Mouse (Mus musculus) lung, adult 2 months (tissue): ENCODE results near the gene Tmem108. TPM values are rescaled to one million over a fixed set of nuclear protein-coding genes. Genes with fewer than 3 reads are reported as not detected.

Experiments
- DNase-seq: peaks from one replicate; pipeline ENCODE4 v3.0.0; 2022
- H3K4me1 ChIP-seq: fragments of 200-500 bp; 2 replicates; pipeline ENCODE4 v1.6.1; 2011; ENCODE audit warnings: low read length; ENCODE audit not compliant: control insufficient read depth, insufficient read depth
- H3K4me3 ChIP-seq: fragments of 200-500 bp; replicated peaks from 2 replicates; pipeline ENCODE3; 2011; ENCODE audit warnings: low read depth, mild to moderate bottlenecking, control low read depth, low read length; ENCODE audit errors: extremely low read depth
- CTCF ChIP-seq: fragments of 200-500 bp; IDR thresholded peaks from 2 replicates; pipeline ENCODE4 v1.5.1; 2011; ENCODE audit warnings: mild to moderate bottlenecking, low read length, control low read depth; ENCODE audit not compliant: insufficient read depth
- POLR2A ChIP-seq: fragments of 200-500 bp; IDR thresholded peaks from 2 replicates; pipeline ENCODE4 v1.6.1; 2011; ENCODE audit warnings: low read depth, mild to moderate bottlenecking, control low read depth, low read length, borderline replicate concordance; ENCODE audit errors: extremely low read depth
- WGBS: fragments of 180-500 bp; shearing (Covaris S2); methylation state at CpG from one replicate; pipeline ENCODE4 v1.1.7; 2018; 5-methylcytosine and 5-hydroxymethylcytosine counted together
- polyA plus RNA-seq: library from polyadenylated mRNA; depleted of rRNA; stranded (reverse); fragments of >200 nt; gene quantifications from 2 replicates; pipeline ENCODE4 v1.2.3, GENCODE M21; 2012

The Tmem108 gene
- polyA plus RNA-seq, 1 experiment = 9.1 TPM

- WGBS = 69% methylated on average over 11 of the region's 11 CpGs
- TF ChIP-seq CTCF (no peak), POLR2A (no peak)
- DNase-seq = no peak
- Histone ChIP-seq H3K4me1 (no peaks in the 10 kb centered on the region), H3K4me3 (no peak overlapping the region)
These were observed 266.2 kb downstream of the Tmem108 start for GRCm38 (mm10) chr9:103495391-103495790.

GRCm38 (mm10) chr9:103494346-103495020 lies 267.2 kb downstream of the Tmem108 start:
- WGBS = 38% methylated on average over 7 of the region's 7 CpGs

GRCm38 (mm10) chr9:103491985-103492384 lies 269.7 kb downstream of the Tmem108 start:
- 76% methylated on average over 8 of the region's 8 CpGs for WGBS
- Histone ChIP-seq H3K4me3 (no peak overlapping the region), H3K4me1 (no peaks in the 10 kb centered on the region)
- TF ChIP-seq POLR2A (no peak), CTCF (no peak)
- no peak for DNase-seq

More at GRCm38 (mm10) chr9:103494346-103495020, 267.2 kb downstream of the Tmem108 start:
- Histone ChIP-seq H3K4me3 (no peak overlapping the region), H3K4me1 (no peaks in the 10 kb centered on the region)
- peak; percentile 37 for DNase-seq
- TF ChIP-seq POLR2A (no peak), CTCF (peak; percentile 78; the same call in 1 of the 2 replicates)

GRCm38 (mm10) chr9:103490439-103490838 lies 271.2 kb downstream of the Tmem108 start:
- DNase-seq = peak; percentile 76
- 16% methylated on average over 2 of the region's 2 CpGs for WGBS
- H3K4me1 ChIP-seq = no peaks in the 10 kb centered on the region
- peak; percentile 83 for TF ChIP-seq CTCF
- TF ChIP-seq POLR2A = no peak
- no peak overlapping the region for H3K4me3 ChIP-seq

GRCm38 (mm10) chr9:103489883-103490282 lies 271.8 kb downstream of the Tmem108 start:
- H3K4me3 ChIP-seq = no peak overlapping the region
- no peak for DNase-seq
- TF ChIP-seq POLR2A (no peak), CTCF (no peak)
- 76% methylated on average over 4 of the region's 4 CpGs for WGBS
- H3K4me1 ChIP-seq = no peaks in the 10 kb centered on the region; the same call in 1 of the 2 replicates

- no peaks in the 10 kb centered on the region; the same call in 1 of the 2 replicates for H3K4me1 ChIP-seq
- 45% methylated on average over 7 of the region's 7 CpGs for WGBS
- no peak for DNase-seq
These were observed 272.5 kb downstream of the Tmem108 start for GRCm38 (mm10) chr9:103489096-103489495.

GRCm38 (mm10) chr9:103486262-103486661 lies 275.4 kb downstream of the Tmem108 start:
- TF ChIP-seq CTCF (no peak), POLR2A (no peak)
- Histone ChIP-seq H3K4me3 (no peak overlapping the region), H3K4me1 (no peaks in the 10 kb centered on the region; the same call in 1 of the 2 replicates)
- DNase-seq = no peak
- WGBS = 60% methylated on average over 6 of the region's 6 CpGs

More at GRCm38 (mm10) chr9:103489096-103489495, 272.5 kb downstream of the Tmem108 start:
- TF ChIP-seq POLR2A (no peak), CTCF (no peak)
- no peak overlapping the region for H3K4me3 ChIP-seq

- WGBS = 26% methylated on average over 8 of the region's 8 CpGs
- Histone ChIP-seq H3K4me1 (no peaks in the 10 kb centered on the region; the same call in 1 of the 2 replicates), H3K4me3 (no peak overlapping the region)
- no peak for DNase-seq
- no peak for TF ChIP-seq POLR2A
- no peak for TF ChIP-seq CTCF
These were observed 276.0 kb downstream of the Tmem108 start for GRCm38 (mm10) chr9:103485606-103486005.

- 49% methylated on average over 8 of the region's 8 CpGs for WGBS
- Histone ChIP-seq H3K4me1 (no peaks in the 10 kb centered on the region; the same call in 1 of the 2 replicates), H3K4me3 (no peak overlapping the region)
- TF ChIP-seq CTCF = no peak
- no peak for TF ChIP-seq POLR2A
- DNase-seq = no peak
These were observed 280.9 kb downstream of the Tmem108 start for GRCm38 (mm10) chr9:103480603-103481220.

GRCm38 (mm10) chr9:103480044-103480576 lies 281.5 kb downstream of the Tmem108 start, which contains the start of gene Bfsp2:
Bfsp2 (minus strand) TSS chr9:103480420.
- Histone ChIP-seq H3K4me1 (no peaks in the 10 kb centered on the region; the same call in 1 of the 2 replicates), H3K4me3 (no peak within 1 kb of the TSS)
- DNase-seq = no peak
- TF ChIP-seq POLR2A (no peak), CTCF (no peak)
- WGBS = 81% methylated on average over 9 of the region's 9 CpGs
